Mouse (Mus musculus) stomach, postnatal 0 days (tissue): ENCODE results near the gene Hspb1. TPM values are rescaled to one million over a fixed set of nuclear protein-coding genes. Genes with fewer than 3 reads are reported as not detected.
A peak's percentile ranks its signal among the peaks of the same experiment; 100 is the strongest.

Experiments
- ATAC-seq: fragments of 200-750 bp; cut with Nextera tagmentation; 2 replicates; pipeline ENCODE4 v1.8.0; 2017; ENCODE audit not compliant: low FRiP score, low TSS enrichment
- DNase-seq: peaks from one replicate; pipeline ENCODE4 v3.0.0-alpha.2; 2016; ENCODE audit warnings: low spot score
- H3K27ac ChIP-seq: fragments of 300-500 bp; sonication (generic); replicated peaks from 2 replicates; pipeline ENCODE4 v1.5.1; 2014; ENCODE audit warnings: mild to moderate bottlenecking, control low read depth
- H3K27me3 ChIP-seq: fragments of 300-500 bp; sonication (generic); 2 replicates; pipeline ENCODE4 v1.6.1; 2014; ENCODE audit warnings: low read length; ENCODE audit not compliant: control insufficient read depth, insufficient read depth
- H3K36me3 ChIP-seq: fragments of 300-500 bp; sonication (generic); 2 replicates; pipeline ENCODE4 v1.6.1; 2014; ENCODE audit warnings: low read length, mixed read lengths; ENCODE audit not compliant: control insufficient read depth, insufficient read depth
- H3K4me1 ChIP-seq: fragments of 300-500 bp; sonication (generic); replicated peaks from 2 replicates; pipeline ENCODE4 v1.6.1; 2014; ENCODE audit warnings: antibody characterized with exemption; ENCODE audit not compliant: control insufficient read depth, insufficient read depth
- H3K4me2 ChIP-seq: fragments of 300-500 bp; sonication (generic); replicated peaks from 2 replicates; pipeline ENCODE4 v1.6.1; 2014; ENCODE audit warnings: low read depth, mild to moderate bottlenecking, control low read depth, moderate library complexity
- H3K4me3 ChIP-seq: fragments of 300-500 bp; sonication (generic); 2 replicates; pipeline ENCODE4 v1.5.1; 2014; ENCODE audit warnings: low read depth, low read length, control low read depth
- H3K9ac ChIP-seq: fragments of 300-500 bp; sonication (generic); 2 replicates; pipeline ENCODE4 v1.6.1; 2014; ENCODE audit warnings: mild to moderate bottlenecking, low read length, control low read depth, mixed read lengths
- H3K9me3 ChIP-seq: fragments of 300-500 bp; sonication (generic); 2 replicates; pipeline ENCODE4 v1.6.1; 2016; ENCODE audit warnings: low read length; ENCODE audit not compliant: control insufficient read depth
- CTCF ChIP-seq: IDR thresholded peaks from 2 replicates; pipeline ENCODE4 v1.5.1; 2016; ENCODE audit warnings: antibody characterized with exemption, low read depth, mild to moderate bottlenecking, moderate library complexity
- EP300 ChIP-seq: optimal IDR thresholded peaks from 2 replicates; pipeline ENCODE3; 2016; ENCODE audit warnings: antibody characterized with exemption
- WGBS: fragments of 180-500 bp; shearing (Covaris S2); extraction: QIAGEN DNeasy Blood & Tissue Kit; methylation state at CpG from one replicate; pipeline ENCODE4 v1.1.7; 2014; 5-methylcytosine and 5-hydroxymethylcytosine counted together
- polyA plus RNA-seq: library from polyadenylated mRNA; unstranded; fragments of >200 nt; fragmentation: Nextera tagmentation; extraction: Ambion mirVana; gene quantifications from 2 replicates; pipeline ENCODE4 v1.2.1, GENCODE M21; 2015

Gene Hspb1
- polyA plus RNA-seq, 1 experiment from 2014 or later, result 1,355 TPM

DNA sequence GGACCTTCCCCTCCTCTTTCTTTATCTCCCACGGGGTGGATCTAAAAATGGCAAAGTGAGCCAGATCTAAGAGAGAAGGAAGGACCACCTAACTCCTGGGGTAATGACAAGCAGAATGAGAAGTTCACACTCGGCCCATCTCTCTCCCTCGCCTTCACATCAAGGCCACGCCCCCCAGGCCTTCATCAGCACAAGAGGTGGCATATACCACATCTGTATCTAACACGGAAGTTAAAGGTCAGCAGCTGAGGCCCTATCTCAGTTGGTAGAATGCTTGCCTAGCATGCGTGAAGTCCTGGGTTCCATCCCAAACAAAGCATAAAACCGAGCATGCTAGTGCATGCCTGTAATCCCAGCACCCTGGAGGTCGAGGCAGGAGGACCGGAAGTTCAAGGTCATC is 14.0 kb upstream of the Hspb1 start:
- Histone ChIP-seq H3K36me3 (no peaks in the 10 kb centered on the region), H3K4me2 (no peak overlapping the region), H3K4me1 (0 out of 2 replicates have a peak, but pooled peaks cover 4% of the 10 kb centered on the region), H3K9ac (no peak overlapping the region), H3K27me3 (no peaks in the 10 kb centered on the region), H3K4me3 (no peak overlapping the region), H3K27ac (no peak overlapping the region), H3K9me3 (no peaks in the 10 kb centered on the region)
- DNase-seq (no peak), ATAC-seq (no peak)
- WGBS, result 63% methylated on average over 9 of the region's 9 CpGs
- TF ChIP-seq CTCF (no peak), EP300 (no peak)

DNA sequence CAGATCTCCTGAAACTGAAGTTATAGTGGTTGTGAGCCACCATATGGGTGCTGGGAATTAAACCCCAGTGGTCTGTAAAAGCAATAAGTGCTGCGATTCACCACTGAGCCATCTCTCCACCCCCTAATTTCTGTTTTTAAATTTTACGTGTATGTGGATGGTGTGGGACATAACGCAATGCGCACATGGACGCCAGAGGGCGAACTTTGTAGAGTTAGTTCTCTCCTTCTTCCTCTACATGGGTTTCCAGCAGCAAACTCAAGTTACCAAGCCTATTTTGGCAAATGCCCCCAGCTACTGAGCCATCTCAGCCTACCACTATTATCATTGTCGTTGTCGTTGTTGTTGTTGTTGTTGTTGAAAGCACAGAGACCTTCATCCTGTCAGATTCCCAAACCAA is 10.5 kb upstream of the Hspb1 start:
- peak overlapping the region; percentile 31 for H3K4me3 ChIP-seq
- ATAC-seq, result no peak
- H3K9me3 ChIP-seq, result no peaks in the 10 kb centered on the region
- H3K27ac ChIP-seq, result 0 out of 2 replicates have a peak overlapping the region, but pooled peaks have one; percentile 2
- TF ChIP-seq EP300, result no peak
- TF ChIP-seq CTCF, result peak; percentile 78
- H3K36me3 ChIP-seq, result no peaks in the 10 kb centered on the region
- 13% methylated on average over 8 of the region's 8 CpGs for WGBS
- H3K27me3 ChIP-seq, result no peaks in the 10 kb centered on the region
- H3K4me2 ChIP-seq, result peak overlapping the region; percentile 57
- H3K4me1 ChIP-seq, result peaks cover 7% of the 10 kb centered on the region; the same call in 1 of the 2 replicates
- H3K9ac ChIP-seq, result no peak overlapping the region
- peak; percentile 65 for DNase-seq

DNA sequence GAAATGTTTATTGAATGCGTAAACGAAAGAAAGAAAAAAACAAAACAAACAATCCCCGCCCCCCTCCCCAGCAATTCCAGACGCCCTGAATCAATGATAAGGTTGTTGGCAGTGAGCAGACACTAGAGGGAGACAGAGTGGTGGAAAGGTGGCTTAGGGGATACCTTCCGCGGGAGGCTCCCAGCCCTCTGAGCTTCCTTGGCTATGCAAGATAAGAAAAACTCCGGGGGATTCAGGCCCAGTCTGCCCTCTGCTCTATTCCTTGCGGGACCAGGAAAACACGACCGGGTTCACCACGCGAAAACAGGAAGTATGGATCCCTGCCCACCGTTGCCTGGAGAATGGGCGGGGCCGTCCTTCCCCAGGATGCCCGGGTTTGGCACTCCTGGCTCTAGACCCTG is 9.9 kb upstream of the Hspb1 start:
- TF ChIP-seq EP300, result no peak
- TF ChIP-seq CTCF, result peak; percentile 78
- Histone ChIP-seq H3K27me3 (no peaks in the 10 kb centered on the region), H3K9ac (0 out of 2 replicates have a peak overlapping the region, but pooled peaks have one; percentile 18), H3K9me3 (no peaks in the 10 kb centered on the region), H3K4me2 (peak overlapping the region; percentile 57), H3K27ac (peak overlapping the region; percentile 63), H3K4me3 (peak overlapping the region; percentile 31), H3K36me3 (no peaks in the 10 kb centered on the region), H3K4me1 (peaks cover 7% of the 10 kb centered on the region; the same call in 1 of the 2 replicates)
- DNase-seq, result peak; percentile 53
- 2% methylated on average over 16 of the region's 16 CpGs for WGBS
- ATAC-seq, result peak; percentile 30; the same call in 1 of the 2 replicates

DNA sequence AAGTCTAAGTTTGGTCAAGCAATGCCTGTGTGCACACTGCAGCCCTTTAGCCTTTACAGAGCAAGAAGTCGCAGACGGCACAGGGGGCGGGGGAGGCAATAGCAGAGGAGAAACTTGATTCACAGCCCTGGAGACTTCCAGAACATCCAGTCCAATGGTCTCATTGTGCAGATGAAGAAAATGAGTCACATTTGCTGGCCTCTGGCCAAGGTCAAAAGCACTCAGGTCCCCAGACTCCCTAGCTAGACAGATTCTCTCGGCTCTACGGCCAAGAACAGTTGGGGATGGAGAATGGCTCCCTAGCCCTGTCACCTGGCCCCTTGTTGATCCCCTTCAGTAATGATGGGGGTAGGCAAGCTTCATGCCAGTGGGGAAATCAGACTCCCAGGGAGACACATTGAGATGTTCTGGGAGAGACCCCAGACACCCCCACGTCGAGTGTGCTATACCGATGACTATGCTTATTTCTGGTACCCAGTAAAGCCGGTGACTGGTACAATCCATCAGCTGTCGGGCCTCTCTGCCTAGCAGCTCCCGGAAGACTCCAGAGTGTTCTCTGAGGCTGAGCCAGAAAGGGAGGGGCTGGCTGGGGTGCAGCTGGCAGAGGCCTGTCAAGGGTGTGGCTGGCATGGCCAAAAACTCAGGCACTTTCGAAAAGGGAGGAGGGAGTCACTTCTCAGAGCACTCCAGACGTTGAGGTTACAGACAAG is 8.1 kb upstream of the Hspb1 start:
- no peaks in the 10 kb centered on the region for H3K36me3 ChIP-seq
- 18% methylated on average over 13 of the region's 13 CpGs for WGBS
- no peaks in the 10 kb centered on the region for H3K9me3 ChIP-seq
- peak; percentile 83 for ATAC-seq
- H3K4me2 ChIP-seq, result no peak overlapping the region
- H3K27ac ChIP-seq, result peak overlapping the region; percentile 77
- TF ChIP-seq CTCF, result no peak
- no peak for TF ChIP-seq EP300
- no peaks in the 10 kb centered on the region for H3K27me3 ChIP-seq
- H3K4me1 ChIP-seq, result peaks cover 7% of the 10 kb centered on the region; the same call in 1 of the 2 replicates
- H3K4me3 ChIP-seq, result no peak overlapping the region
- H3K9ac ChIP-seq, result no peak overlapping the region
- peak; percentile 73 for DNase-seq

DNA sequence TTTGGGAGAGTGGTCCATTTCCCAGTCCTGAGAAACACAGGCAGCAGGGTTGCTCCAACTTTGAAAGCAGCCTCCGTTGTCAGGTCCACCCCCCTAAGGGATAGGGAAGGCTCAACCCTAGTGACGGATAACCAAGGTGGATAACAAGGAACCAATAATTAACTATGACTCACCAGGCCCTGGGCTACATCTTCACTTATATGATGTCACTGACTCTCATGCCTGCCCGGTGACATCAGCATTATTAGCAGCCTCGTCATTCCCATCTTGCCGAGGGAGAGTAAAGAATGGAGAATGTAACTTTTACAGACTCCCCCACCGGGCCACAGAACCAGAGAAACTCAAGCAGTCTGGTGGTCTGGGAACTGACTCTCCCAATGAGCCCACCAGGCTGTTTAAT is 3.1 kb upstream of the Hspb1 start:
- Histone ChIP-seq H3K36me3 (no peaks in the 10 kb centered on the region), H3K9me3 (no peaks in the 10 kb centered on the region), H3K27ac (no peak overlapping the region), H3K4me3 (no peak overlapping the region), H3K4me1 (no peaks in the 10 kb centered on the region), H3K27me3 (no peaks in the 10 kb centered on the region), H3K9ac (no peak overlapping the region), H3K4me2 (no peak overlapping the region)
- WGBS, result 50% methylated on average over 6 of the region's 6 CpGs
- ATAC-seq, result no peak
- TF ChIP-seq EP300, result no peak
- TF ChIP-seq CTCF, result no peak
- no peak for DNase-seq
